Mouse (Mus musculus): ENCODE data around the gene Atf5. TPM values are rescaled to one million over a fixed set of nuclear protein-coding genes. Genes with fewer than 3 reads are reported as not detected.

Atf5 gene
- polyA plus RNA-seq, 1 experiment from 2014 or later, result 2.7 TPM

GRCm38 (mm10) chr7:44841825-44842463, 25.5 kb upstream of the Atf5 start:
- Histone ChIP-seq H3K9me3 (ENCODE audit: control insufficient read depth, low read length) (no peaks in the 10 kb centered on the region), H3K4me2 (ENCODE audit: low read length) (no peak overlapping the region), H3K36me3 (ENCODE audit: control insufficient read depth, insufficient read depth, low read length) (peaks cover 54% of the 10 kb centered on the region), H3K9ac (ENCODE audit: low read depth, low read length) (no peak overlapping the region), H3K27me3 (replicated peaks; ENCODE audit: control insufficient read depth, insufficient read depth, low read length) (peaks cover 16% of the 10 kb centered on the region), H3K4me3 (ENCODE audit: low read length) (no peak overlapping the region), H3K27ac (ENCODE audit: low read depth, low read length) (no peak overlapping the region), H3K4me1 (ENCODE audit: control insufficient read depth, insufficient read depth, low read depth, low read length) (peaks cover 13% of the 10 kb centered on the region)
- no peak for ATAC-seq
- 95% methylated on average over 8 of the region's 8 CpGs for WGBS

DNA sequence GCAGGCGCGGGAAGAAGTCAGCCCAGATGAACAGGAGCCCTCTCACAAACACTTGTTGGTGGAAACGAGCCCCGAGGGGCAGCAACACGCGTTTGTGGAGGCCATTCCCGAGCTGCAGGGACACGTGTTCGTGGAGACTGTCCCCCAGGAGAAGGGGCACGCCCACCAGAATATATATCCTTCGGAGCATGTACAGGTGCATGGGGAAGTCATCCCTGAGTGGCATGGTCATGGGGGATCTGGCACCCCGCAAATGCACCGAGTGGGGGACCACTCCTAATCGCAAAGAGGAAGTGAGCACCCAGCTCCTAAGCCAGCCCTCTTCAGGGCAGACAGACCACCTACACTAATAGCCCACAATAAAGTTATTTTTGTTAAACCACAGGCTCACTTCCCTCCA, 24.0 kb upstream of the Atf5 start:
- peak overlapping the region; percentile 32 for H3K4me3 ChIP-seq (ENCODE audit: low read length)
- peaks cover 41% of the 10 kb centered on the region for H3K36me3 ChIP-seq (ENCODE audit: control insufficient read depth, insufficient read depth, low read length)
- H3K9me3 ChIP-seq (ENCODE audit: control insufficient read depth, low read length), result no peaks in the 10 kb centered on the region

GRCm38 (mm10) chr7:44839491-44840191, 23.2 kb upstream of the Atf5 start:
- peak; percentile 53 for ATAC-seq
- Histone ChIP-seq H3K9ac (ENCODE audit: low read depth, low read length) (peak overlapping the region; percentile 59), H3K27me3 (replicated peaks; ENCODE audit: control insufficient read depth, insufficient read depth, low read length) (peaks cover 16% of the 10 kb centered on the region), H3K4me3 (ENCODE audit: low read length) (peak overlapping the region; percentile 32), H3K27ac (ENCODE audit: low read depth, low read length) (peak overlapping the region; percentile 25; the same call in 1 of the 2 replicates), H3K4me1 (ENCODE audit: control insufficient read depth, insufficient read depth, low read depth, low read length) (peaks cover 13% of the 10 kb centered on the region), H3K36me3 (ENCODE audit: control insufficient read depth, insufficient read depth, low read length) (peaks cover 33% of the 10 kb centered on the region), H3K4me2 (ENCODE audit: low read length) (peak overlapping the region; percentile 64), H3K9me3 (ENCODE audit: control insufficient read depth, low read length) (no peaks in the 10 kb centered on the region)
- WGBS, result under 1% methylated on average over 58 of the region's 58 CpGs

More for the DNA sequence above, 24.0 kb upstream of the Atf5 start:
- H3K9ac ChIP-seq (ENCODE audit: low read depth, low read length), result no peak overlapping the region
- H3K4me1 ChIP-seq (ENCODE audit: control insufficient read depth, insufficient read depth, low read depth, low read length), result peaks cover 13% of the 10 kb centered on the region
- H3K27ac ChIP-seq (ENCODE audit: low read depth, low read length), result no peak overlapping the region
- no peak for ATAC-seq
- WGBS, result 49% methylated on average over 14 of the region's 14 CpGs
- peak overlapping the region; percentile 64; the same call in 1 of the 2 replicates for H3K4me2 ChIP-seq (ENCODE audit: low read length)
- H3K27me3 ChIP-seq (replicated peaks; ENCODE audit: control insufficient read depth, insufficient read depth, low read length), result peaks cover 16% of the 10 kb centered on the region

DNA sequence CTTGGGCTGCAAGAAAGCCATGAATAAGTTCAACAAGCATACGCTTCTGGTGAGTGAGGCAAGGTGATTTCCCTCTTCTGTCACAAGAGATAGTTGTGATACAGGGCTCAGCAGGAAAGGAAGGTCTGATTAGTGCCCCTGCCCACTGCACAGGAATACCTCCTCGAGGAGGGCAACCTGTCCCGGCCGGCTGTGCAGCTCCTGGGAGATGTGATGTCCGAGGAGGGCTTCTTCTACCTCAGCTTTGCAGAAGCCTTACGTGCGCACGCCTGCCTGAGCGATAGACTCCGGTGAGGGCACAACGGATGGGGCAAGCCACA, 22.7 kb upstream of the Atf5 start:
- Histone ChIP-seq H3K9ac (ENCODE audit: low read depth, low read length) (peak overlapping the region; percentile 59), H3K27ac (ENCODE audit: low read depth, low read length) (no peak overlapping the region; the same call in 1 of the 2 replicates), H3K4me1 (ENCODE audit: control insufficient read depth, insufficient read depth, low read depth, low read length) (peaks cover 13% of the 10 kb centered on the region), H3K4me2 (ENCODE audit: low read length) (peak overlapping the region; percentile 64), H3K27me3 (replicated peaks; ENCODE audit: control insufficient read depth, insufficient read depth, low read length) (peaks cover 16% of the 10 kb centered on the region), H3K9me3 (ENCODE audit: control insufficient read depth, low read length) (no peaks in the 10 kb centered on the region), H3K36me3 (ENCODE audit: control insufficient read depth, insufficient read depth, low read length) (peaks cover 29% of the 10 kb centered on the region), H3K4me3 (ENCODE audit: low read length) (peak overlapping the region; percentile 32)
- no peak for ATAC-seq
- 33% methylated on average over 11 of the region's 11 CpGs for WGBS

DNA sequence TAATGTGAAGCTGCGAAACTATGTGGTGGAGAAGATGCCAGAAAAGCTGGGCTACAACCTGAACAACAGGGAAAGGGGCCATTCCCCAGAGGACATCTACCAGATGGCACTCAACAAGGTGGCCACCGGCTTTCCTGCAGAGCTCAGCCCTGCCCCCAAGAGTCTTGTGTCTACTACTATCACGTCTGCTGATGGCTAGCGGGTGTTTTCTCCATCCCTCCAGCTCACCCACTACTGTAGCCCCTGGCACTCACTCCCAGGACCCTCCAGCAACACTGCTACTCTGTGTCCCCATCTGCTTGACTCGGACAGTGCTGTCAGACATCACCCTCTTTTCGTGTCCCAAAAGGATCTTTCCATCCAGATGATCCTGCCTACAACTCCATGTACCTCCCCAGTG, 21.6 kb upstream of the Atf5 start:
- 82% methylated on average over 6 of the region's 6 CpGs for WGBS
- Histone ChIP-seq H3K9ac (ENCODE audit: low read depth, low read length) (no peak overlapping the region), H3K27ac (ENCODE audit: low read depth, low read length) (no peak overlapping the region), H3K4me1 (ENCODE audit: control insufficient read depth, insufficient read depth, low read depth, low read length) (peaks cover 13% of the 10 kb centered on the region), H3K36me3 (ENCODE audit: control insufficient read depth, insufficient read depth, low read length) (peaks cover 21% of the 10 kb centered on the region), H3K4me2 (ENCODE audit: low read length) (no peak overlapping the region), H3K9me3 (ENCODE audit: control insufficient read depth, low read length) (no peaks in the 10 kb centered on the region), H3K4me3 (ENCODE audit: low read length) (no peak overlapping the region), H3K27me3 (replicated peaks; ENCODE audit: control insufficient read depth, insufficient read depth, low read length) (peaks cover 16% of the 10 kb centered on the region)
- no peak for ATAC-seq

GRCm38 (mm10) chr7:44836423-44837053, 20.1 kb upstream of the Atf5 start:
- peaks cover 7% of the 10 kb centered on the region for H3K36me3 ChIP-seq (ENCODE audit: control insufficient read depth, insufficient read depth, low read length)
- H3K9ac ChIP-seq (ENCODE audit: low read depth, low read length), result no peak overlapping the region
- no peaks in the 10 kb centered on the region for H3K9me3 ChIP-seq (ENCODE audit: control insufficient read depth, low read length)
- H3K27ac ChIP-seq (ENCODE audit: low read depth, low read length), result no peak overlapping the region
- H3K4me2 ChIP-seq (ENCODE audit: low read length), result no peak overlapping the region
- WGBS, result 82% methylated on average over 9 of the region's 9 CpGs
- peaks cover 12% of the 10 kb centered on the region for H3K27me3 ChIP-seq (replicated peaks; ENCODE audit: control insufficient read depth, insufficient read depth, low read length)
- H3K4me3 ChIP-seq (ENCODE audit: low read length), result no peak overlapping the region
- no peak for ATAC-seq
- H3K4me1 ChIP-seq (ENCODE audit: control insufficient read depth, insufficient read depth, low read depth, low read length), result peaks cover 13% of the 10 kb centered on the region

- peaks cover 13% of the 10 kb centered on the region for H3K4me1 ChIP-seq (ENCODE audit: control insufficient read depth, insufficient read depth, low read depth, low read length)
- no peak for ATAC-seq
- no peak overlapping the region for H3K9ac ChIP-seq (ENCODE audit: low read depth, low read length)
- H3K4me3 ChIP-seq (ENCODE audit: low read length), result no peak overlapping the region
- whole genome bisulfite sequencing, result 60% methylated on average over 3 of the region's 3 CpGs
- no peaks in the 10 kb centered on the region for H3K9me3 ChIP-seq (ENCODE audit: control insufficient read depth, low read length)
- H3K27ac ChIP-seq (ENCODE audit: low read depth, low read length), result no peak overlapping the region
- H3K4me2 ChIP-seq (ENCODE audit: low read length), result no peak overlapping the region
- peaks cover 7% of the 10 kb centered on the region; the same call in 1 of the 2 replicates for H3K36me3 ChIP-seq (ENCODE audit: control insufficient read depth, insufficient read depth, low read length)
- H3K27me3 ChIP-seq (replicated peaks; ENCODE audit: control insufficient read depth, insufficient read depth, low read length), result peaks cover 10% of the 10 kb centered on the region
Measured at GRCm38 (mm10) chr7:44836016-44836404, 19.6 kb upstream of the Atf5 start.

DNA sequence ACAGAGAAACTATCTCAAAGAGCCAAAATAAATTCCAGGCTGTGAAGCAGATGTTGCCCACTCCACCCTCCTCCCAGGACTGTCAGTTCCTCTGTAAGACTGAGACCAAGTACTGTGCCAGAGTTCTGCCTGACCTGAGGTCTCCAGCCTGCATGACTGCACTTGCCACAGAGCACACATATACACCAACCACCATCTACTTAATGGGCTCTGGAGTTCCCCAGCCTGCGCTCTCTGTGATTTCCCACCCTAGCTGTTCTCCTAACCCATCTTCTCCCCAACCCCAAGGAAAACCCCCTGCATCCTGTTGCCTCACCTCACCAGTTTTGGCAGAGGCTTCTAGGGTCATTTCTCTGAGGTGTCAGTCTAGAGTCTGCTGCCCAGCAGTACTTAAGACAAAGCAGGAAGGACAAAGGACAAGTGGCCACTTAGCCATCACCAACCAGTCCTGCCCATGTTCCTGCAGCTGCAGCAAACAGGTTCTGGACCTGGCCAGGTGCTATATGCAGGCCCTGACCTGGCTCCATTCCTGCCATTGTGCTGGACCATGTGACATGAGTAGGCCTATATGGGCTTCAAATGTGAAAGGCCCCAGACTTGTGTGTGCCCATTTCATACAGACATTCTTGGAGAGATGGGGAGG, 19.0 kb upstream of the Atf5 start:
- Histone ChIP-seq H3K4me2 (ENCODE audit: low read length) (no peak overlapping the region), H3K9ac (ENCODE audit: low read depth, low read length) (no peak overlapping the region), H3K9me3 (ENCODE audit: control insufficient read depth, low read length) (no peaks in the 10 kb centered on the region), H3K36me3 (ENCODE audit: control insufficient read depth, insufficient read depth, low read length) (peaks cover 6% of the 10 kb centered on the region), H3K27ac (ENCODE audit: low read depth, low read length) (no peak overlapping the region), H3K27me3 (replicated peaks; ENCODE audit: control insufficient read depth, insufficient read depth, low read length) (peaks cover 5% of the 10 kb centered on the region), H3K4me3 (ENCODE audit: low read length) (no peak overlapping the region), H3K4me1 (ENCODE audit: control insufficient read depth, insufficient read depth, low read depth, low read length) (peaks cover 13% of the 10 kb centered on the region)
- WGBS, result 95% methylated on average over 1 of the region's 1 CpGs
- ATAC-seq, result no peak

DNA sequence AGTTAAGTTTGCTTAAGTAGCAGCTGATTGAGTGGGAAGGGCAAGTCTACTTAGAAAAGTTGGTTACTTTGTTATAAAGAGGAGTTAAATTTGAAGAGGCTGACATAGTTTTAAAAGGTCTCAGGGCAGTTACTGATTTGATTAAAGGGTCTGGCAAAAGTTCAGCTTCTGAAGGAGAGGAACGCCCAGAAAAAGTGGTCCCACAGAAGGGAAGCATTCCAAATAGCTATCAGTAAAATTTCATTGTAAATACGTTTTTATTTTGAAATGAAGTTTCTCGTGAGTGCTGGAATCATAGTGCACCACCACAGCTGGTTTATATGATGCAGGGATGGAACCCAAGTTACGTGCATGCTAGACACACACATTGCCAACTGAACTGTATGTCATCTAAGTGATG, 16.3 kb upstream of the Atf5 start:
- WGBS, result 77% methylated on average over 4 of the region's 4 CpGs
- H3K27ac ChIP-seq (ENCODE audit: low read depth, low read length), result no peak overlapping the region
- H3K4me3 ChIP-seq (ENCODE audit: low read length), result no peak overlapping the region
- peaks cover 23% of the 10 kb centered on the region for H3K36me3 ChIP-seq (ENCODE audit: control insufficient read depth, insufficient read depth, low read length)
- H3K4me2 ChIP-seq (ENCODE audit: low read length), result no peak overlapping the region
- H3K9me3 ChIP-seq (ENCODE audit: control insufficient read depth, low read length), result no peaks in the 10 kb centered on the region
- H3K4me1 ChIP-seq (ENCODE audit: control insufficient read depth, insufficient read depth, low read depth, low read length), result no peaks in the 10 kb centered on the region
- H3K9ac ChIP-seq (ENCODE audit: low read depth, low read length), result no peak overlapping the region
- no peaks in the 10 kb centered on the region for H3K27me3 ChIP-seq (replicated peaks; ENCODE audit: control insufficient read depth, insufficient read depth, low read length)
- ATAC-seq, result no peak

All from hindbrain, embryonic 16.5 days (tissue).